ENCODE assay signal across 8 mouse cellular contexts in the genomic region with DNA sequence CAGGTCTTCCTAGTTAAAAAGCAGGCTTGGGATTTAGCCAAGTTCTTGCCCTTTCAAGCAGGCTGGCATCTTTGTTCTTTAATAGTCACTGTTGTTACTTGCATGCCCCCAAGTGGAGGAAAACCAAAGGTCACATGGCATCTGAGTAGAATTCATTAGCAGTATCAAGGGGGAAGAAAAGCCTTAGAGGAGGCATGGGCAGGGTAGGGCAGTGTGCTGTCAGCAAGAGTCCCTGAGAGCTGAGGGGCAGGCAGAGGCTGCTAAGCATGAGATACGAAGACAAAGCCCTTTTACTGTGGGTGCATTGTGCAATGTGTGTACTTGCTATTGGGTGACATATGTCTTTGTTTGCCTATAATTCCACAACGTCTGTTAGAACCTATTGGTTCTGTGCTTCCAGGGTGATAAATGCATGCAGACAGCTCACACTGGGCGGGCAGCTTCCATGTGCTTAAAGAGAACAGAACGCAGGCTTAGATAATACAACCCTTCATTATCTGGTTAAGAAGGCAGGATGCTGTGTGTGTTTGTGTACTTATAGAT.
DNase-seq lines count a peak whose midpoint lies in the region; ATAC-seq lines count a peak whose summit lies in the region.

No protein-coding gene starts in this region.

- no peaks in the 10 kb centered on the region for H3K27me3 ChIP-seq in hindbrain, embryonic 12.5 days
- H3K27me3 ChIP-seq in neural tube, embryonic 12.5 days (replicated peaks): no peaks in the 10 kb centered on the region

- ATAC-seq in hindbrain, embryonic 12.5 days (ENCODE audit: low FRiP score): peak; percentile 96
- peak; percentile 96 for ATAC-seq in neural tube, embryonic 12.5 days (ENCODE audit: low FRiP score, low read depth)

- no peaks in the 10 kb centered on the region for H3K36me3 ChIP-seq in hindbrain, embryonic 12.5 days
- no peaks in the 10 kb centered on the region for H3K36me3 ChIP-seq in neural tube, embryonic 12.5 days

- 9% methylated on average over 4 of the region's 4 CpGs for whole genome bisulfite sequencing in hindbrain, embryonic 12.5 days
- WGBS in neural tube, embryonic 12.5 days: 16% methylated on average over 4 of the region's 4 CpGs

- no peak overlapping the region for H3K9ac ChIP-seq in hindbrain, embryonic 12.5 days
- no peak overlapping the region for H3K9ac ChIP-seq in neural tube, embryonic 12.5 days

- H3K4me1 ChIP-seq in hindbrain, embryonic 12.5 days: peaks cover 5% of the 10 kb centered on the region
- H3K4me1 ChIP-seq in neural tube, embryonic 12.5 days: peaks cover 4% of the 10 kb centered on the region; the same call in 1 of the 2 replicates

- H3K27ac ChIP-seq in hindbrain, embryonic 12.5 days: no peak overlapping the region; the same call in 1 of the 2 replicates
- H3K27ac ChIP-seq in neural tube, embryonic 12.5 days: no peak overlapping the region

- no peaks in the 10 kb centered on the region for H3K9me3 ChIP-seq in hindbrain, embryonic 12.5 days (replicated peaks)
- H3K9me3 ChIP-seq in neural tube, embryonic 12.5 days: no peaks in the 10 kb centered on the region

- no peak overlapping the region for H3K4me2 ChIP-seq in hindbrain, embryonic 12.5 days (replicated peaks)
- H3K4me2 ChIP-seq in neural tube, embryonic 12.5 days (replicated peaks): 0 out of 2 replicates have a peak overlapping the region, but pooled peaks have one; percentile 9

- peak; percentile 3 for DNase-seq in ovary, adult 18-20 months (ENCODE audit: low spot score)
- no peak for DNase-seq in ovary, postnatal 36 days (ENCODE audit: low spot score)
- DNase-seq in embryo, embryonic 11 days: peak; percentile 73
- peak; percentile 10 to 12 for DNase-seq in layer of hippocampus, postnatal 14 days (ENCODE audit: low spot score in 2 of 2)
- DNase-seq in gastrocnemius, postnatal 4 days (ENCODE audit: low spot score in 2 of 2): no peak
- no peak for DNase-seq in urinary bladder, postnatal 36 days (ENCODE audit: low spot score in 2 of 2)

- no peak overlapping the region for H3K4me3 ChIP-seq in hindbrain, embryonic 12.5 days
- H3K4me3 ChIP-seq in neural tube, embryonic 12.5 days: no peak overlapping the region

Comparison
In these comparisons a context has a peak if more than half of its experiments do, and no peak if none do; other contexts are left out.
1. DNase-seq: peak in ovary, adult 18-20 months (single experiment), embryo, embryonic 11 days (single experiment) and layer of hippocampus, postnatal 14 days (2 of 2); none in ovary, postnatal 36 days (single experiment), gastrocnemius, postnatal 4 days (0 of 2) and urinary bladder, postnatal 36 days (0 of 2).